Mouse (Mus musculus) limb, embryonic 11.5 days (tissue): ENCODE data around the gene Ptpdc1. TPM values are rescaled to one million over a fixed set of nuclear protein-coding genes. Genes with fewer than 3 reads are reported as not detected.

Experiments used
- ATAC-seq: fragments of 200-750 bp; cut with Nextera tagmentation; 2 replicates; pipeline ENCODE4 v1.8.0; 2017; ENCODE audit warnings: low read depth; ENCODE audit not compliant: insufficient number of reproducible peaks, low FRiP score, low TSS enrichment
- DNase-seq: peaks from one replicate; pipeline ENCODE4 v3.0.0-alpha.2; 2015; ENCODE audit warnings: low spot score
- H3K27ac ChIP-seq: fragments of 300-500 bp; sonication (generic); replicated peaks from 2 replicates; pipeline ENCODE4 v1.5.1; 2014; ENCODE audit warnings: low read depth, mild to moderate bottlenecking, low read length
- H3K27me3 ChIP-seq: fragments of 300-500 bp; sonication (generic); 2 replicates; pipeline ENCODE4 v1.6.1; 2014; ENCODE audit warnings: mild to moderate bottlenecking, low read length, mixed read lengths; ENCODE audit not compliant: control insufficient read depth, insufficient read depth
- H3K36me3 ChIP-seq: fragments of 300-500 bp; sonication (generic); 2 replicates; pipeline ENCODE4 v1.6.1; 2014; ENCODE audit warnings: mild to moderate bottlenecking, low read length, moderate library complexity, mixed read lengths; ENCODE audit not compliant: control insufficient read depth, insufficient read depth
- H3K4me1 ChIP-seq: fragments of 300-500 bp; sonication (generic); 2 replicates; pipeline ENCODE4 v1.6.1; 2014; ENCODE audit warnings: low read length, mixed read lengths; ENCODE audit not compliant: control insufficient read depth, insufficient read depth
- H3K4me2 ChIP-seq: fragments of 300-500 bp; sonication (generic); 2 replicates; pipeline ENCODE4 v1.6.1; 2014; ENCODE audit warnings: low read depth, mild to moderate bottlenecking, moderate library complexity; ENCODE audit not compliant: severe bottlenecking
- H3K4me3 ChIP-seq: fragments of 300-500 bp; sonication (generic); 2 replicates; pipeline ENCODE4 v1.5.1; 2014; ENCODE audit warnings: low read depth, low read length
- H3K9ac ChIP-seq: fragments of 300-500 bp; sonication (generic); 2 replicates; pipeline ENCODE4 v1.6.1; 2014; ENCODE audit warnings: mild to moderate bottlenecking, low read length
- H3K9me3 ChIP-seq: fragments of 300-500 bp; sonication (generic); 2 replicates; pipeline ENCODE4 v1.6.1; 2016; ENCODE audit warnings: low read length; ENCODE audit not compliant: control insufficient read depth
- WGBS: fragments of 180-500 bp; shearing (Covaris S2); extraction: QIAGEN DNeasy Blood & Tissue Kit; methylation state at CpG from one replicate; pipeline ENCODE4 v1.1.7; 2014; 5-methylcytosine and 5-hydroxymethylcytosine counted together
- polyA plus RNA-seq: library from polyadenylated mRNA; unstranded; fragments of >200 nt; fragmentation: Nextera tagmentation; extraction: Ambion mirVana; gene quantifications from 2 replicates; pipeline ENCODE4 v1.2.1, GENCODE M21; 2014

Gene Ptpdc1
- polyA plus RNA-seq, 1 experiment from 2014 or later: 13.8 TPM

- Histone ChIP-seq H3K27me3 (no peaks in the 10 kb centered on the region), H3K4me1 (peaks cover 4% of the 10 kb centered on the region; the same call in 1 of the 2 replicates), H3K36me3 (no peaks in the 10 kb centered on the region), H3K4me3 (peak overlapping the region; percentile 95), H3K9ac (no peak overlapping the region; the same call in 1 of the 2 replicates), H3K9me3 (no peaks in the 10 kb centered on the region), H3K4me2 (peak overlapping the region; percentile 55), H3K27ac (no peak overlapping the region)
- ATAC-seq: no peak
- DNase-seq: no peak
- 53% methylated on average over 4 of the region's 4 CpGs for WGBS
Observed at GRCm38 (mm10) chr13:48544867-48545266, 80.6 kb downstream of the Ptpdc1 start.

- H3K27me3 ChIP-seq: no peaks in the 10 kb centered on the region
- H3K27ac ChIP-seq: no peak overlapping the region
- peaks cover 4% of the 10 kb centered on the region; the same call in 1 of the 2 replicates for H3K4me1 ChIP-seq
- peak overlapping the region; percentile 55; the same call in 1 of the 2 replicates for H3K4me2 ChIP-seq
- no peaks in the 10 kb centered on the region for H3K9me3 ChIP-seq
- ATAC-seq: no peak
- H3K4me3 ChIP-seq: no peak overlapping the region; the same call in 1 of the 2 replicates
- DNase-seq: no peak
- no peak overlapping the region for H3K9ac ChIP-seq
- H3K36me3 ChIP-seq: no peaks in the 10 kb centered on the region
Observed at GRCm38 (mm10) chr13:48544391-48544790, 81.1 kb downstream of the Ptpdc1 start.

- Histone ChIP-seq H3K9me3 (no peaks in the 10 kb centered on the region), H3K4me1 (peaks cover 4% of the 10 kb centered on the region; the same call in 1 of the 2 replicates), H3K4me3 (no peak overlapping the region), H3K36me3 (no peaks in the 10 kb centered on the region), H3K27me3 (no peaks in the 10 kb centered on the region), H3K27ac (no peak overlapping the region), H3K9ac (no peak overlapping the region), H3K4me2 (no peak overlapping the region)
- no peak for DNase-seq
- ATAC-seq: no peak
- WGBS: 61% methylated on average over 1 of the region's 1 CpGs
Observed at GRCm38 (mm10) chr13:48540488-48540887, 85.0 kb downstream of the Ptpdc1 start.

GRCm38 (mm10) chr13:48533441-48533840, 92.0 kb downstream of the Ptpdc1 start:
- no peak for DNase-seq
- Histone ChIP-seq H3K9me3 (no peaks in the 10 kb centered on the region), H3K27ac (no peak overlapping the region), H3K36me3 (no peaks in the 10 kb centered on the region; the same call in 1 of the 2 replicates), H3K9ac (no peak overlapping the region), H3K27me3 (no peaks in the 10 kb centered on the region), H3K4me1 (no peaks in the 10 kb centered on the region), H3K4me2 (no peak overlapping the region), H3K4me3 (no peak overlapping the region)
- 94% methylated on average over 5 of the region's 5 CpGs for WGBS
- ATAC-seq: no peak

- DNase-seq (no peak), ATAC-seq (no peak)
- H3K36me3 ChIP-seq: no peaks in the 10 kb centered on the region; the same call in 1 of the 2 replicates
- no peaks in the 10 kb centered on the region for H3K9me3 ChIP-seq
- H3K4me3 ChIP-seq: no peak overlapping the region
- H3K9ac ChIP-seq: no peak overlapping the region
- 74% methylated on average over 2 of the region's 2 CpGs for WGBS
- no peaks in the 10 kb centered on the region for H3K4me1 ChIP-seq
- no peak overlapping the region for H3K4me2 ChIP-seq
- H3K27ac ChIP-seq: no peak overlapping the region
- no peaks in the 10 kb centered on the region for H3K27me3 ChIP-seq
Observed at GRCm38 (mm10) chr13:48531448-48531847, 94.0 kb downstream of the Ptpdc1 start.

- Histone ChIP-seq H3K4me3 (no peak overlapping the region), H3K27ac (no peak overlapping the region), H3K36me3 (no peaks in the 10 kb centered on the region; the same call in 1 of the 2 replicates), H3K4me1 (no peaks in the 10 kb centered on the region), H3K9ac (no peak overlapping the region), H3K27me3 (no peaks in the 10 kb centered on the region), H3K9me3 (no peaks in the 10 kb centered on the region), H3K4me2 (no peak overlapping the region)
- 80% methylated on average over 2 of the region's 2 CpGs for WGBS
- no peak for ATAC-seq
- no peak for DNase-seq
Observed at GRCm38 (mm10) chr13:48530685-48531084, 94.8 kb downstream of the Ptpdc1 start.

- DNase-seq (no peak), ATAC-seq (no peak)
- Histone ChIP-seq H3K4me1 (no peaks in the 10 kb centered on the region), H3K9me3 (no peaks in the 10 kb centered on the region), H3K36me3 (no peaks in the 10 kb centered on the region), H3K4me3 (no peak overlapping the region), H3K9ac (no peak overlapping the region), H3K27ac (no peak overlapping the region), H3K4me2 (no peak overlapping the region), H3K27me3 (no peaks in the 10 kb centered on the region)
- WGBS: 49% methylated on average over 2 of the region's 2 CpGs
Observed at GRCm38 (mm10) chr13:48529028-48529427, 96.4 kb downstream of the Ptpdc1 start.

- Histone ChIP-seq H3K27ac (no peak overlapping the region), H3K4me2 (no peak overlapping the region), H3K4me3 (no peak overlapping the region), H3K9ac (no peak overlapping the region), H3K27me3 (no peaks in the 10 kb centered on the region), H3K9me3 (no peaks in the 10 kb centered on the region), H3K36me3 (no peaks in the 10 kb centered on the region), H3K4me1 (no peaks in the 10 kb centered on the region)
- WGBS: 55% methylated on average over 15 of the region's 15 CpGs
- DNase-seq (peak; percentile 73), ATAC-seq (peak; percentile 35; the same call in 1 of the 2 replicates)
Observed at GRCm38 (mm10) chr13:48528123-48528871, 97.2 kb downstream of the Ptpdc1 start.
